Mouse (Mus musculus): ENCODE results near the gene Olfr44. TPM values are rescaled to one million over a fixed set of nuclear protein-coding genes. Genes with fewer than 3 reads are reported as not detected.

The Olfr44 gene
- not detected in 2 replicates for polyA plus RNA-seq (2015; fragmentation: Nextera tagmentation; extraction: Ambion mirVana)

DNA sequence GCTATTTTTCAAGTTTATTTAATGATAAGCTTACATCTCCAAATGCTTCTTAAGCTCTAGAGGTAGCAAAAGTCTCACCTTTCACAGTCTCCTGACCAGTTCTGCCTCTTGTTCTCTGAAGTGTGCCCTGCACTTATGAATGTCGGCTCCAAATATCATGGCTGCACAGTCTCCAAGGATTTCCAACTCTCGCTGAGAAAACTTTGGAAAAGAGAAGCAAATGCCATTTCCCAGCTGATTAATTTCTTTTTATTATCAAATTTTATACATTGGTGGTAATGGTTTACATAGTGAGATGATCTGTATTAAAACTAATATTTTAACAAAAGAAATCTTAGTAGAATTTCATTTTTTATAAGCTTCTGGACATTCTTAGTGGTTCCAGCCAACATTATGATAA, at the start of gene Olfr44:
Olfr44 (minus strand) TSS at position 101 of the 400 bp plus-strand sequence.

DNA sequence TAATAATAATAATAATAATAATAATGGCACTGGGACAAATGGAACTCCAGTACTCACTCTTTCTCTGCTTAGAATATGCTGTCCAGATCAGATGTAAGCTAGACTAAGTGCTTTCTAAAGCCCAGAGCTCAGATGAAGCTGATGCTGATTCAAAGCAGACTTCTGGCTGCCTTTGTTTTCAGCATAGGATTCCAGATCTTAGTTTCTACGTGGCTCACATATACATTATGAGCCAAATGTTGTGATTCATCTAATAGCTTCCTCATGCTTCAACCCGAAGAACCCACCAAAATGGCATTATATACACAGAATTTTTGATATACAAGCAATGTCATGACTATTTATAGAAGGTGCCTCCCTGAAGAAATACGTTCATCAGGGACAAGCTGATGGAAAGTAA, 21.7 kb upstream of the Olfr44 start, which contains the start of gene Olfr957:
Olfr957 (minus strand) TSS at position 279 of the 400 bp plus-strand sequence.

GRCm38 (mm10) chr9:39471844-39472243, 22.0 kb downstream of the Olfr44 start, which contains the start of gene Olfr955:
Gene Olfr955 (minus strand): TSS chr9:39471944.

GRCm38 (mm10) chr9:39456401-39456800, 37.4 kb downstream of the Olfr44 start, which contains the start of gene Olfr954:
Gene Olfr954 (plus strand): TSS chr9:39456701.

Other genes with a start within 250 kb of the Olfr44 start
- not detected in 2 replicates for gene Olfr1537, start 244.0 kb downstream of the Olfr44 start, polyA plus RNA-seq (2015; fragmentation: Nextera tagmentation; extraction: Ambion mirVana)
- gene Olfr945, start 217.2 kb downstream of the Olfr44 start, polyA plus RNA-seq (2015; fragmentation: Nextera tagmentation; extraction: Ambion mirVana) = not detected in 2 replicates
- not detected in 2 replicates for gene Olfr948, start 167.9 kb downstream of the Olfr44 start, polyA plus RNA-seq (2015; fragmentation: Nextera tagmentation; extraction: Ambion mirVana)
- gene Olfr951, start 106.6 kb downstream of the Olfr44 start, polyA plus RNA-seq (2015; fragmentation: Nextera tagmentation; extraction: Ambion mirVana) = not detected in 2 replicates
- gene Olfr952, start 66.8 kb downstream of the Olfr44 start, polyA plus RNA-seq (2015; fragmentation: Nextera tagmentation; extraction: Ambion mirVana) = not detected in 2 replicates
- gene Olfr954, start 37.3 kb downstream of the Olfr44 start, polyA plus RNA-seq (2015; fragmentation: Nextera tagmentation; extraction: Ambion mirVana) = not detected in 2 replicates
- gene Olfr955, start 22.1 kb downstream of the Olfr44 start, polyA plus RNA-seq (2015; fragmentation: Nextera tagmentation; extraction: Ambion mirVana) = not detected in 2 replicates
- not detected in 2 replicates for gene Olfr957, start 21.8 kb upstream of the Olfr44 start, polyA plus RNA-seq (2015; fragmentation: Nextera tagmentation; extraction: Ambion mirVana)
- not detected in 2 replicates for gene Olfr958, start 60.1 kb upstream of the Olfr44 start, polyA plus RNA-seq (2015; fragmentation: Nextera tagmentation; extraction: Ambion mirVana)
- gene Olfr959, start 81.6 kb upstream of the Olfr44 start, polyA plus RNA-seq (2015; fragmentation: Nextera tagmentation; extraction: Ambion mirVana) = not detected in 2 replicates
- gene AW551984, start 110.4 kb upstream of the Olfr44 start, polyA plus RNA-seq (2015; fragmentation: Nextera tagmentation; extraction: Ambion mirVana) = 16.3 and 17.9 TPM in 2 replicates
- not detected in 2 replicates for gene Olfr148, start 116.7 kb upstream of the Olfr44 start, polyA plus RNA-seq (2015; fragmentation: Nextera tagmentation; extraction: Ambion mirVana)
- gene Olfr960, start 127.4 kb upstream of the Olfr44 start, polyA plus RNA-seq (2015; fragmentation: Nextera tagmentation; extraction: Ambion mirVana) = not detected in 2 replicates
- not detected in 2 replicates for gene Olfr961, start 151.1 kb upstream of the Olfr44 start, polyA plus RNA-seq (2015; fragmentation: Nextera tagmentation; extraction: Ambion mirVana)
- gene Olfr963, start 173.2 kb upstream of the Olfr44 start, polyA plus RNA-seq (2015; fragmentation: Nextera tagmentation; extraction: Ambion mirVana) = not detected in 2 replicates
- gene Olfr149, start 213.1 kb upstream of the Olfr44 start, polyA plus RNA-seq (2015; fragmentation: Nextera tagmentation; extraction: Ambion mirVana) = not detected in 2 replicates
- not detected in 2 replicates for gene Olfr965, start 217.4 kb upstream of the Olfr44 start, polyA plus RNA-seq (2015; fragmentation: Nextera tagmentation; extraction: Ambion mirVana)
- not detected in 2 replicates for gene Olfr150, start 237.0 kb upstream of the Olfr44 start, polyA plus RNA-seq (2015; fragmentation: Nextera tagmentation; extraction: Ambion mirVana)